Mouse (Mus musculus) embryo, embryonic 10 days (tissue): Measurements from ENCODE around the gene Vax1.

ENCODE experiments used
- DNase-seq: peaks from one replicate; pipeline ENCODE4 v3.0.0-alpha.2; 2015; ENCODE audit warnings: low spot score

The Vax1 gene

DNA sequence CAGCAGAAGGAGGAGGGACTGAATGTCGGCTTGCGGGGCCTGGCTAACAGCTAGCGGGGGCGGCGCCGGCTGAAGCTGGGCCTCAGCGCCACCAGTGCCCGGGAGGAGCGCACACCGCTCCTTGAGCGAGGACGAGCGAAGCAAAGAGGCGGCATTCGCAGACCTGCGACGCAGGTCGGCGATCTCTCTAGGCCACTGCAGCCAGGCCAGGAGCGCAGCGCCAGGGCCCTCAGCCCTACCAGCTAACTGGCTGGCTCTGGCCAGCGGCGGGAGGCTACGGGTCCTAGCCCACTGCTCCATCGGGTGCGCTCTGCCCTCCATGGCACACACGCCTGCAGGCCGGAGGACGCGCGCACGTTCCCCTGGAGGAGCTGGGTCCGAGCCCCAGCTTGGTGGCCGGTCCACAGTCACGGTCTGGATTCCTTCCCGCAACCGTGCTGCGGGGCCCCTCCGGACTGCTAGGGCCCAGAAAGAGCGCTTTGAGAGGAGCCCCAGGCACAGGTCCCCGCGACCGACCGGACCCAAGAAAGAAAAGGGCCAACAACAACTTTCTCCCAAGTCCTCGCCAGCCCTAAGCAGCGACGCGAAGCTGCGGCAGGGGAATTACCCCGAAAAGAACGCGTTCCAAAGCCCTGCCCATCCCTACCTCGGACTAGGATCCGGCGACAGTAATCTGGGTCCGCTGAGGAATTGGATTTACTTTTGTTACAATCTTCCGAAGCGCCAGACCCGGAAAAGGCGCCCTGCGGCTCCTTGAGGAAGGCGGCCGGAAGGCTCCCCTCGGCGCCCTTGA lies 517 bp downstream of the Vax1 start:
- peak; percentile 64 for DNase-seq

- DNase-seq, result no peak
Measured at GRCm38 (mm10) chr19:59168386-59168905, 1.4 kb downstream of the Vax1 start.

GRCm38 (mm10) chr19:59167871-59168270 lies 2.0 kb downstream of the Vax1 start:
- no peak for DNase-seq

DNA sequence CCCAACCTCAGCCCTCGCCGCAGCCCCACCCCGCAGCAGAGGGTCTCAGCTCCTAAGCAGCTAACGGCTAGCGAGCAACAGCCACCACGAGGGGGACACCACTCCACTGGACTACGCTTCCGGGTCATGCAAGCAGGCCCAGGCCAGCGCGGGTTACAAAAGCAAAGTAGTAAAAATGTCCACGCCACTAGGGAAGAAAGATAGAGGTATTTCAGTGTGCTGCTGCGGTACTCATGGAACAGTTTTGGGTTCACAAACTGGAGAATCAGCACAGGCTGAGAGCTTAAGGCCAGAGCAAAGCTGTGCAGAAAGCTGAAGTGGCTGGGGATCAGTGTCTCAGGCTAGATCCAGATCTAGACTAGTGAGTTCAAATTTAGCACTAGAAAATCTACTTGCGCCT lies 3.0 kb downstream of the Vax1 start:
- peak; percentile 85 for DNase-seq

DNA sequence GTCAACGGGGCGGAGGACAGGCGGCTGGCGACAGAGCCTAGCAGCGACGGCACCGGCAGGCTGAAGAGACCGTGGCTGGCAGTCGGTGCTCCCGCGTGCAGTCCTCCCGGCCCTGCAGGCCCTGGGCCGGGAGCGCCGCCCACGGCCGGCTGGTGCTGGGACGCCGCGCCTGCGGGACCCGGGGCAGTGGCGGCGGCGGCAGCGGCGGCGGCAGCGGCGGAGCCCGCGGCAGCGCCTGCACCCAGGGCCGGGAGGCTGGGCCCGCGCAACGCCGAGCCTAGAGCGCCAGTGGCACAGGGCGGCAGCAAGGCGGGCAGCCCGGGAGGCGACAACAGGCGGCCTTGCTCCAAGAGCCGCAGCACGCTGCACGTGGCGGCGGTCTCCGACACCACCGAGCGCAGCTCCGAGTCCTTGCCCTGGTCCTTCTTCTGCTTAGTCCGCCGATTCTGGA lies 3.5 kb downstream of the Vax1 start:
- DNase-seq, result peak; percentile 70

GRCm38 (mm10) chr19:59165577-59165976 lies 4.3 kb downstream of the Vax1 start:
- no peak for DNase-seq

DNA sequence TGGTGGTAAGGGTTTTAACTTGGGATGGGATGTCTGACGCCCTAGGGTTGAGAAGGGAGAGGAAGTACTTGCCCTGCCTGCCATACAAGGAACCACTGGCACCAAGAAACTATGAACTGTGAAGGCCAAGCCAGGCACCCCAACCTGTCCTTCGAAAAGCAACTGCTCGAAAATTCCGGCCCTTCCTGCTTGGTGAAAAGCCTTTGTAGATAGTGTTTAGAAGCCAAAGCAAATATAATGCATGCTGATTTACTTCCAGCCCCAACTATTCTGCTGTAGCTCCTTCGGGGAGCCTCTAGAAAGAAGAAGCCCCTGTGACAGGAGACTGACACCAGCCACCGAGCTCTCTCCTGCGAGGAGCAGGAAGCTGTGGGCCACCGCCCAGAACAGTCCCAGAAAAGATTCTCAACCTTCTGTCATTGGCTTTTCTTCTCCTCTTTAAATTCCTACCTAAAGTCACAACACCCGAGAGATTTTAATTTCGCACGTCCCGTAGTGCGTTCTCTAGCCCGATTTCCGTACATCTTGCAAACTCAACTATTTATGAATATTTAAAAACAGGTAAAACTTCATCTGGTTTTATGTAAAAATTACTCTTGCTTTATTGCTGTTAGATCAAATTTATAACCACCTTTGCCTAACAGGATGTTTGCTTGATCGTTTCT lies 4.8 kb downstream of the Vax1 start:
- no peak for DNase-seq

- no peak for DNase-seq
Measured at GRCm38 (mm10) chr19:59164111-59164510, 5.7 kb downstream of the Vax1 start.

DNA sequence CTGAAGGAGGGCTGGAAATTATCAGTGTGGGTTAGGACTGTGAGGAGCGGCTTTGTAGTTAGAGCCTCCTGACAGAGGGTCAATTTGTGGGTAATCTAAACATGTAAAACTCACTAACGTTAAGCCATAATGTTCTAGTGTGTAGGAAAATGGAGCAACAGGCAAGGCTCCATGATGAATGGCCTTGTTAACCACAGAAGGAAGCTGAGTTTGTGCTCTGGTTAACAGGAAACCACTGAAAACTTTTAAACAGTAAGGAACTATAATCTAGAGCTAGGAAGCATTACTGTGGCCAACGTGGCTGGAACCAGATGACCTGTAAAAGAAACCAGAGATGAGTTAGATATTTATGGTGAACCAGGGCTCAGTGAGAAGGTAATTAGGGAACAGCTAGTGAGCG lies 13.2 kb downstream of the Vax1 start:
- DNase-seq, result no peak

GRCm38 (mm10) chr19:59154171-59154570 lies 15.7 kb downstream of the Vax1 start:
- DNase-seq, result no peak

- DNase-seq, result no peak
Measured at GRCm38 (mm10) chr19:59145492-59146140, 24.2 kb downstream of the Vax1 start.

GRCm38 (mm10) chr19:59145064-59145463 lies 24.8 kb downstream of the Vax1 start:
- DNase-seq, result no peak

DNA sequence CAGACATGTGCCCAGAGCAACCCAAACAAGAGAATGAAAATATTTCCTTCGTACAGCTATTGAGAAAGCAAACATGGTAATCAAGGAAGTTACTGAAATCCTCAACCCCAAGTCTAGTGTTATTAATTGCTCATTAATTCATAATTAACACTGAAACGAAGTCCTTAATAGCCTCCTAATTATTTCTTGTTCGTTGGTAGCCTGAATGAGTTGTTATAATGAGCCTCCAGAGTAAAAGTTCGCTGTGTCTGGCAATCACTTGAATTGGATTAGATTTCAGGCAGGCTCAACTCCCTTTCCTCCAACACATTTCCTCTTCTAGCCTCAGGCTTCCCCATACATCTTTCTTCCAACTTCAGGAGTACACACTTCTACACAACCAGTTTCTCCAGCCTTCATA lies 27.6 kb downstream of the Vax1 start:
- no peak for DNase-seq

- DNase-seq, result no peak
Measured at GRCm38 (mm10) chr19:59135387-59135786, 34.5 kb downstream of the Vax1 start.

DNA sequence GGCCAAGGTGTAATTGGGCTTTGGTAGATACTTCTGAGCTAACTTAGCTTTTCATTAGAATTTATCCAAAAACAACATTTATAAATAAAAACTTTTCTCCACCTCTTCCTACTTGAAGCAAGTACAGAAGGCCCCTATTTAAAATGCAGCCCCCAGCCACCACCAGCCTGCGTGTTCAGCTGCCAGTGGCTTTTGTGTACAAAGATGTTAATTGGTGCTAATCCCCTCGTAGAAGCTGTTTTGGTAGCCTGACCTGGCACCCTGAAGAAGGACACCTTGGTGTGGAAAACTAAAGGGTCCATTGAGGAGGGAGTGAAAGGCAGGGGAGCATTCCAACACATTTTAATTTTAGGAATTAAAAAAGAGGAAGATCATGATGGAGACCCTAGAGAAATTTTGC lies 34.9 kb downstream of the Vax1 start:
- DNase-seq, result no peak

- peak; percentile 40 for DNase-seq
Measured at GRCm38 (mm10) chr19:59133202-59133601, 36.7 kb downstream of the Vax1 start.

DNA sequence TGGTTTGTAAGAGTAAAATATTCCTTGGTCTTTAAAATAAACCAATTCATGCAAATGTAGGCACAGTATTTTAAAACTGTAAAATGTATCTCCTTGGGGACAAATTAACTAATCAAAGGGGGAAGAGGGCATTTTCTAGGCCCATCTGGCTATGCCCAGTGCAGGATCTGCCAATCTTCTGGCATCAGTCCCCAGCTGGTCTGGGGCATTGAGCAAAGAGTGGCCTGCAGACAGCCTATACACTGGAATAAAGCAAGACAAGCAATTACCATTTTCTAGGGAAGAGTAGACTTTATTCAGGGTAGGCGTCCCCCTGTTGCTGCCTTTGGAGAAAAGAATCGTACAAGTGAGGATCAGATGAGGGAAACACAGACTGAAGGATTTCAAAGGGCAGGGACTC lies 40.2 kb downstream of the Vax1 start:
- no peak for DNase-seq

DNA sequence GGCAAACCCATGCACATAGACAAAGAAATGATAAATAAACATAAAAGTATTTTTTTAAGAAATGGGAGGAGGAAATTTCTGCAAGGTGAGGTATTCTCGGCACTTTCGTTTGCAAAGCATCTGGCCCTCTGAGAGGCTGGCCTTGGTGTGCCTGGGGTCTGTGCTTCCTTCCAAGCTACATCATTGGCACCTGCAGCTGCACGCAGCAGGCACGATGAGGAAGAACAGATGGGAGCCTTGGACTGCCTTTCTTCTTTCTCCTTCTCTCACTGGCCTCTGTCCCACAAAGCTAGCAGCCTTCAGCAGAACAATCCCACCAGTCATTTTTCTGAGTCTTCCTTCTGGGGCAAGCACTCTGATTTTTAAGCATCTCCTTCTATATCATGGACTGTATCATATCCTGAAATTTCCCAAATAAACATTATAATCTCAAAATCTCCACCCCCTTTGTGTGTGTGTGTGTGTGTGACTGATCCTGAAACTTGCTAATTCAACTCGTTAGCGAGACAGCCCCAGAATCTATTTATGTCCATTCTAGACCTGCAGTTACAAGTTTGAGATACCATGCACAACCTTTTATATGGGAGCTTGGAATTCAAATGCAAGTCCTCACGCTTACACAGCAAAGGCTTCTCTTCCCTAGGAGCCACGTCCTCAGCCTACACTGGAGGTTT lies 41.2 kb downstream of the Vax1 start:
- no peak for DNase-seq

DNA sequence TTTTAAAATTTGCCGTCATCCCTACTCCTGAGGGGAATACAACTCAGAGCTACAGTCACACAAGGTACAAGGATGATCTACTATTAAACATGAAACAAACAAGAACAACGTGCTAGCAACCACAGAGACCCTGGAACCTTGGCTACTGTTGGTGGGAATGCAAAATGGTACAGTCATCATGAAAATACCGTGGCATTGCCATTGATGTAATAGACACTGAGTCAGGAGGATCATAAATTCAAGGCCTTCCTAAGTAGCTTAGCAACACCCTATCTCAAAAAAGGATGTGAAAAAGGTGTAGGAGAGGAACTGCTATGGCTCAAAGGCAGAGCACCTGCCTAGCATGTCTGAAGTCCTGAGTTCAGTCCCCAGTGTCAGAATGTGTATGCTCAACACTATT lies 42.4 kb downstream of the Vax1 start:
- no peak for DNase-seq
